Mouse (Mus musculus): ENCODE measurements around the gene Rsrc1. TPM values are rescaled to one million over a fixed set of nuclear protein-coding genes. Genes with fewer than 3 reads are reported as not detected.
A peak's percentile ranks its signal among the peaks of the same experiment; 100 is the strongest.

The Rsrc1 gene
- polyA plus RNA-seq, 1 experiment, result 19.6 TPM

DNA sequence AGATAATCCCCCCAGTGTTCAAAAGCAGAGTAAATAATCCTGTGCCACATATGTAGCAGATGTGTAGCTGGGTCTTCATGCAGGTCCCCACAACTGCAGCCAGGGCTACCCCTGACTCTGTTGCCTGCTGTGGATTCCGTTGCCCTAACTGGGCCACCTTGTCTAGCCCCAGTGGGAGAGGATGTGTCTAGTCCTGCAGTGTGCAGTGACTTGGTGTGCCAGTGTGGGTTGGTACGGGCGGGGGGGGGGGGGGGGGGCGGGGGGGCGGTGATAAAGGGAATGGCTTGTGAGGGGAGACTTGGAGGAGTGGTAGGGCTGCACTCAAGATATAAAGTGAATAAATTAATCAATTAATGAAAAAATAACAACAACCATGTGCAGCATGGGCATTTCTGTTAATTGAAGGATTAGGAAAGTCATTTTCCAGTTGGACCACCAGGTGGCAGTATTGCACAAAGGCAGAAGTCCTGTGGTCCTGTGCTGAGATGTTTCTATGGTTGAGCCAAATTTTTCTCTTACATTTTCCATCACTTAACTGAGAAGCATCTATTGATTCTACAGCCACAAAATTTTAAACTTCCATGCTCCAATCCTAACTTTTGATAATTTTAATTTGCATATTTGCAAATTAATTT lies 371.1 kb downstream of the Rsrc1 start:
- H3K27ac ChIP-seq (ENCODE audit: control insufficient read depth, insufficient read depth, low read depth, low read length, poor library complexity), result no peak overlapping the region
- 35% methylated on average over 5 of the region's 5 CpGs for whole genome bisulfite sequencing
- no peaks in the 10 kb centered on the region for H3K4me1 ChIP-seq (ENCODE audit: control insufficient read depth, insufficient read depth, low read length)

DNA sequence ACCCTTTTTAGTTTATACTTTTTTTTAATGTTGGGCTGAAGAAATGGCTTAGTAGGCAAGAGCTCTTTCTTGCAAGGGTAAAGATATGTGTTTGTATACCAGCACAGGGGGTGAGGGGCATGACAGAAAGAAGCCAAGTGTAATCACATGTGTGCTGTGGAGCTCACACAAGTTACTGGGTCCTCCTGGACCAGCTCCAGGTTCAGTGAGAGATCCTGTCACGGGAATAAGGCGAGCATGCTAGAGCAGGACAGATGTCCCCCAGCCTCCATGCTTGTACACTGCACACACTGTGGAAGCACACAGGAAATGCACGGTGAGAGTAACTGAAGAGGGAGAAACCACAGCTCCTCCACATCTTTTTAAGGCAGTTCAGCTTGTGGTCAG lies 371.6 kb downstream of the Rsrc1 start:
- no peak for TF ChIP-seq CTCF (IDR thresholded peaks at IDR 0.05; ENCODE audit: control insufficient read depth, insufficient read depth, low read length)
- TF ChIP-seq POLR2A (IDR thresholded peaks at IDR 0.05; ENCODE audit: borderline replicate concordance, control insufficient read depth, low read depth, low read length), result no peak
- WGBS, result 65% methylated on average over 3 of the region's 3 CpGs
- H3K27ac ChIP-seq (ENCODE audit: control insufficient read depth, insufficient read depth, low read depth, low read length, poor library complexity), result no peak overlapping the region
- no peaks in the 10 kb centered on the region for H3K4me1 ChIP-seq (ENCODE audit: control insufficient read depth, insufficient read depth, low read length)
- no peak overlapping the region for H3K4me3 ChIP-seq (replicated peaks; ENCODE audit: control insufficient read depth, low read depth, low read length)

More for the DNA sequence above, 371.1 kb downstream of the Rsrc1 start:
- TF ChIP-seq CTCF (IDR thresholded peaks at IDR 0.05; ENCODE audit: control insufficient read depth, insufficient read depth, low read length) (peak; percentile 34; the same call in 1 of the 2 replicates), POLR2A (IDR thresholded peaks at IDR 0.05; ENCODE audit: borderline replicate concordance, control insufficient read depth, low read depth, low read length) (no peak)
- H3K4me3 ChIP-seq (replicated peaks; ENCODE audit: control insufficient read depth, low read depth, low read length), result no peak overlapping the region

DNA sequence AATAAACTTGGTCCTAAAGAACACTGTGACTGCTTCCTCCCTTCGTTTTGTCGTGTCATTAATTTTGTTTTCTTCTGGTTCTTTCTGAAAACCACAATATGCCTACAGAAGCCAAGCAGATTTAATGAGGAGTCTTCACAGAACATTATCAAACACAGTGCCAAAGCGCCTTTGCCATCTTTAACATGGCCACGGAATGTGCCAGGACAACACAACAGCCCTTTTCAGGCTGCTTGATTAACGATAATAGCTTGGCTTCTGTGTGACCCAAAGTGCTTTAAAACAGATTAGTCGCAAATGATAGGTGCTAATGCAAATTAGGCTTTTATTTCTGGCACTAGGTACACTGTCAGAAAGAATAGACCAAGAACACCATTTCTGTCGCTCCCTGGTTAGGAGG lies 377.2 kb downstream of the Rsrc1 start:
- no peaks in the 10 kb centered on the region for H3K4me1 ChIP-seq (ENCODE audit: control insufficient read depth, insufficient read depth, low read length)
- TF ChIP-seq POLR2A (IDR thresholded peaks at IDR 0.05; ENCODE audit: borderline replicate concordance, control insufficient read depth, low read depth, low read length) (no peak), CTCF (IDR thresholded peaks at IDR 0.05; ENCODE audit: control insufficient read depth, insufficient read depth, low read length) (no peak)
- no peak overlapping the region for H3K27ac ChIP-seq (ENCODE audit: control insufficient read depth, insufficient read depth, low read depth, low read length, poor library complexity)
- WGBS, result 88% methylated on average over 7 of the region's 7 CpGs
- no peak overlapping the region for H3K4me3 ChIP-seq (replicated peaks; ENCODE audit: control insufficient read depth, low read depth, low read length)

DNA sequence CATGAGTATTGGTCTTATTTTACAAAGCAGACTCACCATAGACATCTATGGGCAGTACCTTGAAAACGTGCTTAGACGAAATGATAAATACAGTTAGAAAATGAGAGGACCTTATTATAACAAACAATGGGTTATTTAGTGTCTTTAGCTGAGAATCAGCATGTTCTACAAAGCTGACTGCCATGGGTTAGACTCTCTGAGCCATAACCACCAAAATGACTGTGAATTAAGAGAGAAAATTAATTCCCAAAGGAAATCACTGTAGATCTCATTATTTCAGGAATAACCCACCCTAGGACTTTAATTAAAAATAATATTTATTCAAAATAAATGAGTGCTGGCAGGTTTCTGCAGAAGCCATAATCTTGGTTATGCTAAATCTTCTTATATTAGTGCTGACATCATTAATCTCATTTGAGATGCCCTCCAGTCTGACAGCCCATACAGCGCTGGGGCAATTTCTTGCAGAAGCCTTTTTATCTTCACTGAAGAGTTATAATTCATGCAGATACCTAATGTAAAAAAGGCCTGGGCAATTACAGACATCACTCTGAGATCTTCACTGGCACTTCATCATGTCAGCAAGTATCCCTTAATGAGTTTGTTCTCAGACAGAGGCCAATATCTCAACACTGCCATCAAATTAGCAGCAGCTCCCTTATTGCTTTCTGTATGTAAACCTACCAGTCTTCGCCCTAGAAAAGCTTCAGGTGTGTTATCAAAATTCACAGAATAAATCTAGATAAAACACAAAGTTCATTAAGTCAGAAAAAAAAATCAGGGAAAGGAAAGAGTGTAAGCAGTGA lies 385.1 kb downstream of the Rsrc1 start:
- Histone ChIP-seq H3K4me1 (ENCODE audit: control insufficient read depth, insufficient read depth, low read length) (no peaks in the 10 kb centered on the region), H3K4me3 (replicated peaks; ENCODE audit: control insufficient read depth, low read depth, low read length) (no peak overlapping the region), H3K27ac (ENCODE audit: control insufficient read depth, insufficient read depth, low read depth, low read length, poor library complexity) (no peak overlapping the region)
- 70% methylated on average over 4 of the region's 4 CpGs for WGBS
- TF ChIP-seq POLR2A (IDR thresholded peaks at IDR 0.05; ENCODE audit: borderline replicate concordance, control insufficient read depth, low read depth, low read length) (no peak), CTCF (IDR thresholded peaks at IDR 0.05; ENCODE audit: control insufficient read depth, insufficient read depth, low read length) (no peak)

DNA sequence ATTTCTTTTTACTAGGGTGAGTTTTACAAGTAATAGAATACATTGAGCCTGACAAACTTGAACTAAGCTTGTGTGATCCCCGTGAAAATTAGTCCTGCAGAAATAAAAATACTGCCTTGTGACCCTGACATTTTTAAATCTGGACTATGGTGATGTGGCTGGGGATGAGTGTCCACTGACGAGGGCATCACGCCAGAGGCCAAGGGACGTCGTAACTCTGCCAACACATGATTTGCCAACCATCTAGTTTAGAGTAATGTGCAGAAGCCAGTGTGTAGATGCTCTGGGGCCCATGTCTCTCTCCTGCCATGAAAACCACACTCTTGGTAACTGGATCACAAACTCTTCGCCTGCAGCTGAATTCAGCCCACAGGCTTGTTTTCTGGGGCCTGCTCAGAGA lies 386.3 kb downstream of the Rsrc1 start:
- WGBS, result 77% methylated on average over 6 of the region's 6 CpGs
- TF ChIP-seq CTCF (IDR thresholded peaks at IDR 0.05; ENCODE audit: control insufficient read depth, insufficient read depth, low read length), result no peak
- Histone ChIP-seq H3K4me1 (ENCODE audit: control insufficient read depth, insufficient read depth, low read length) (no peaks in the 10 kb centered on the region), H3K27ac (ENCODE audit: control insufficient read depth, insufficient read depth, low read depth, low read length, poor library complexity) (no peak overlapping the region), H3K4me3 (replicated peaks; ENCODE audit: control insufficient read depth, low read depth, low read length) (no peak overlapping the region)

DNA sequence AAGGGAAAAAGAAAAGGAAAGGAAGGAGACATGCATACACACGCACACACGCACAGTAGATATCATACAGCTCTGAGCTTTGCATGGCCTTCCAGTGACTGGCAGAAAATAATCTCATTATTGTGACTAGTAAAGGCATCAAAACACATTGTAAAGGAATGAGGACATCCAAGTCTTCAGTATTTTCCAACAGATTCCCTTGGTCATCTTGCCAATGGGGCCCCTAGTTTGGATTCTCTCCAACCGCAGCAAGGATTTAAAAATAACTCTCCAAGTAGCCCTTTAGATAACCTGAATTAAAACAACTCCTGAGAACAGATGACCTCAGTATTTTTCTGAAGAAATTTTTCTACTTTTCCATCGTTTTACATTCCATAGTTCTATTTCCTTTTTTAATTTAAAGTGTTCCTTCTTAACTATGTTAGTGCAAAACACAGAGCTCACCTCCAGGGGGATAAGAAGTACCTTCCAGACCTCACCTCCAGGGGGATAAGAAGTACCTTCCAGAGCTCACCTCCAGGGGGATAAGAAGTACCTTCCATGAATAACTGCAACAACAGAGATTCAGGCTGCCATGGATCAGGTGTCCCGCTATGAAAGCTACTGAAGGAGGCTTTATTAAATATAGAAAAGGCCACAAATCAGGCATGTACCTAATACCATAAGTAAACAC lies 388.4 kb downstream of the Rsrc1 start:
- Histone ChIP-seq H3K4me1 (ENCODE audit: control insufficient read depth, insufficient read depth, low read length) (no peaks in the 10 kb centered on the region; the same call in 1 of the 2 replicates), H3K4me3 (replicated peaks; ENCODE audit: control insufficient read depth, low read depth, low read length) (no peak overlapping the region), H3K27ac (ENCODE audit: control insufficient read depth, insufficient read depth, low read depth, low read length, poor library complexity) (no peak overlapping the region)
- WGBS, result 70% methylated on average over 5 of the region's 5 CpGs
- TF ChIP-seq CTCF (IDR thresholded peaks at IDR 0.05; ENCODE audit: control insufficient read depth, insufficient read depth, low read length) (no peak), POLR2A (IDR thresholded peaks at IDR 0.05; ENCODE audit: borderline replicate concordance, control insufficient read depth, low read depth, low read length) (no peak)

DNA sequence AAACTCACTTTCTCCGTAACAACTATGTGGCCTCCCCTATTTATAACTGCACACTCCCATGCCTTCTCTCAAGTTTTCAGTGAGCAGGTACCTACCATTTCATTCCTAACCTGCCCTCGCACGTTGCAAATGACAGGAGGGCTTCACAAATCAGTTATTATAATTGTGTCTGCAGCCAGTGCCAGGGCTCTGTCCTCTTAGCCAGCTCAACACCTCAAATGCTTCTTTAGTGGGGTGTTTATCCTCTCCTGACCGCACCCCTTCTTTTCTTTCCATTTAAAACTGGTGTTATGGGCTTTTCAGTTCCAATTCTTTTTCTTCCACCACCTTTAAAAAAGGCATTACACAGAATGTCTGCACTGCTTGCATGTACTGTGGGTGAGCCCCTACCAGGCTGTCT lies 391.0 kb downstream of the Rsrc1 start:
- WGBS, result 70% methylated on average over 4 of the region's 4 CpGs
- Histone ChIP-seq H3K27ac (ENCODE audit: control insufficient read depth, insufficient read depth, low read depth, low read length, poor library complexity) (no peak overlapping the region), H3K4me1 (ENCODE audit: control insufficient read depth, insufficient read depth, low read length) (no peaks in the 10 kb centered on the region; the same call in 1 of the 2 replicates), H3K4me3 (replicated peaks; ENCODE audit: control insufficient read depth, low read depth, low read length) (no peak overlapping the region)
- no peak for TF ChIP-seq CTCF (IDR thresholded peaks at IDR 0.05; ENCODE audit: control insufficient read depth, insufficient read depth, low read length)
- no peak for TF ChIP-seq POLR2A (IDR thresholded peaks at IDR 0.05; ENCODE audit: borderline replicate concordance, control insufficient read depth, low read depth, low read length)

DNA sequence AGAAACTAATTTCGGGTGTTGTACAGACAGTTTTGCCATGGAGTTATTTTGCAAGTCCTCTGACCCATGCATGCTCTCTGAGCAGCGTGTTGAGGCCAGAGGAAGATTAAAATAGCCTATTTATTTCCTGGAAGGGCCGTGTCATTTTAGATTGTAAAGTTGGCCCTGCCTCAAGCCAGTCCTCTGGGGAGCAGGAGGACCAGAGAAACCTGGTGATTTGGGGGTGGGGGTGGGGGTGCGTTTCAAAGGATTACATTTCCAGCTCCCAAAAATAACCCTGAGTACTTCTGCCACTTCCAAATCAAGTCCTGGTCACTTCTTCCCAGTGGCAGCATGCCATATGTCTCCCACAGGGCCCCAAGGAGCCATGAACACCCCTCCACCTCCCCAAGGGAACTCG lies 391.6 kb downstream of the Rsrc1 start:
- WGBS, result 52% methylated on average over 5 of the region's 5 CpGs
- Histone ChIP-seq H3K4me3 (replicated peaks; ENCODE audit: control insufficient read depth, low read depth, low read length) (no peak overlapping the region), H3K4me1 (ENCODE audit: control insufficient read depth, insufficient read depth, low read length) (no peaks in the 10 kb centered on the region; the same call in 1 of the 2 replicates), H3K27ac (ENCODE audit: control insufficient read depth, insufficient read depth, low read depth, low read length, poor library complexity) (no peak overlapping the region)
- TF ChIP-seq POLR2A (IDR thresholded peaks at IDR 0.05; ENCODE audit: borderline replicate concordance, control insufficient read depth, low read depth, low read length) (no peak), CTCF (IDR thresholded peaks at IDR 0.05; ENCODE audit: control insufficient read depth, insufficient read depth, low read length) (no peak)

All from bone marrow, adult 2 months (tissue).